Mouse (Mus musculus) common myeloid progenitor, adult 5-6 weeks (primary cell): ENCODE measurements around the gene Nwd1. TPM values are rescaled to one million over a fixed set of nuclear protein-coding genes. Genes with fewer than 3 reads are reported as not detected.

Experiments
- ATAC-seq: replicated peaks from 2 replicates; pipeline ENCODE4 v1.8.0; 2016; ENCODE audit warnings: low read depth, mild to moderate bottlenecking, moderate TSS enrichment, inconsistent platforms; ENCODE audit not compliant: poor library complexity, severe bottlenecking
- total RNA-seq: library from RNA; stranded (forward); fragments of 200-1000, 187-1606 nt; gene quantifications from 2 replicates; pipeline ENCODE4 v1.2.3, GENCODE M21; 2017

Nwd1 gene
- total RNA-seq, 1 experiment from 2014 or later: 9.1 TPM

DNA sequence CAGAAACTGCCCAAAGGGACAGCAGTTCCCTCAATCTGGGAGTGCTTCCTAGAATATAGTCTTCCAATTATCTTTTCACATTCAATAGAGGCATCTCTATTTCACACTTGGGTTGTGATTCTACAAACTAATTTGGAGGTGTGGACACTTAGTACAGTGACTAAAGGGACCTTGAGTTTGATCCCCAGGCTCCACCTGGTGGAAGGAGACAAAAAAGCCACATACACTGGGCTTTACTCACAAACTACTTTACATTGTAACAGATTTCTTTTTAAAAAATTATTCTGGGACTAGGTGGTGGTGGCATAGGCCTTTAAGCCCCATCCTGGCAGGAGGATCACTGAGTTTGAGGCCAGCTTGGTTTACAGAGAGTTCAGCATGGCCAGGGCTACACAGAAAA lies 111.8 kb downstream of the Nwd1 start:
- no peak for ATAC-seq

GRCm38 (mm10) chr8:72760216-72760615 lies 113.7 kb downstream of the Nwd1 start:
- ATAC-seq: no peak

GRCm38 (mm10) chr8:72761322-72762051 lies 115.0 kb downstream of the Nwd1 start, which contains the start of gene F2rl3:
Gene F2rl3, plus strand, starts transcription at chr8:72761880.
- ATAC-seq: peak; percentile 74

- peak; percentile 54 for ATAC-seq
Measured at GRCm38 (mm10) chr8:72762306-72762705, 115.8 kb downstream of the Nwd1 start.

DNA sequence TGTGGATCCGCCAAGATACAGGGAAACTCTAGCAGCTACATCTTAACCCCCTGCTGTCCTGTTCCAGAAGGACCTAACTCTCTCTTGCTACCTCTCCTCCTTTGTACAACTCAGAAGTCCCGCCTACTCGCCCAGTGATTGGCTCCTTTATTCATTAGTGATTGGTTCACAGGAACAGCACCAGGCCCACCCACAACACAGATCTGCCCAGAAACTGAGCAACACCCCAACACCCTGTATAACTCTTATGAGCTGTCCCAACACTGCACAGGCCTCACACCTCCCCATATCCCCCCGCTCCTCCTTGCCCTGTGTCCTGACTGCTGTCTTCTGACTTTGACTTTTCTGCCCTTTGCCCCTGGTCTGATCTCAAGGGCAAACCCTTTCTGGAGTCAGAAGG lies 119.2 kb downstream of the Nwd1 start:
- no peak for ATAC-seq

DNA sequence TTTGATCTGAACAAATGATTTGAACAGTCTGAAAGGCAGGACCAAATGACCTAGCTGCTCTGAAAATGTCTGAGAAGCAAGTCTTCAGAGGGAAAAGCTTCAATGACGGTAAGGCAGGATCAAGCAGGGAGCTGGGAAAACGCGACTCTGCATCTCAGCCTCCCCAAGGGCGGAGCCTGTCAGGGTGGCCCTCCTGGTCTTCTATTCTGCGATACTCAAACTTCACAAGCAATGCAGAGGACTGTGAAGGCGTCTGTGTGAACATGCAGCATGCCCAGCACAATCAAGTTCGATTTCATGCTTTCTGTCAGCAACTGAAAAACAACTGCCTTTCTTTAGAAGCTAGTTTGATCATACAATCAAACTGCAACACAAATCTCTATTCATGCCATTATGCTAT lies 120.3 kb downstream of the Nwd1 start:
- no peak for ATAC-seq

Other genes with a start within 250 kb of the Nwd1 start
- gene Eps15l1, start 225.3 kb upstream of the Nwd1 start, total RNA-seq: 36.2 and 39.1 TPM in 2 replicates
- gene Calr3, start 202.8 kb upstream of the Nwd1 start, total RNA-seq: 1.9 and 3.5 TPM in 2 replicates
- 4.0 and 7.7 TPM in 2 replicates for gene 1700030K09Rik, start 202.8 kb upstream of the Nwd1 start, total RNA-seq
- gene Cherp, start 171.5 kb upstream of the Nwd1 start, total RNA-seq: 15.4 and 19.0 TPM in 2 replicates
- 20.7 and 23.2 TPM in 2 replicates for gene Slc35e1, start 154.1 kb upstream of the Nwd1 start, total RNA-seq
- 9.6 and 12.4 TPM in 2 replicates for gene Med26, start 98.4 kb upstream of the Nwd1 start, total RNA-seq
- 57.2 and 60.7 TPM in 2 replicates for gene Smim7, start 75.6 kb upstream of the Nwd1 start, total RNA-seq
- 0.59 and 0.97 TPM in 2 replicates for gene Tmem38a, start 74.7 kb upstream of the Nwd1 start, total RNA-seq
- gene Sin3b, start 76.6 kb downstream of the Nwd1 start, total RNA-seq: 90.0 and 103 TPM in 2 replicates
- gene F2rl3, start 115.2 kb downstream of the Nwd1 start, total RNA-seq: 9.8 and 12.7 TPM in 2 replicates